Mouse (Mus musculus): Measurements from ENCODE around the gene Tbx5.

GRCm38 (mm10) chr5:119832479-119832796 is at the start of gene Tbx5:
- TF ChIP-seq CTCF (IDR thresholded peaks at IDR 0.05; ENCODE audit: low read depth): no peak
- TF ChIP-seq EP300 (IDR thresholded peaks at IDR 0.05; ENCODE audit: low read depth): no peak
